Mouse (Mus musculus) kidney, postnatal 4 days (tissue): ENCODE measurements around the gene Snd1.

Experiments used
- DNase-seq, 2 experiments: peaks; one replicate each; pipeline ENCODE4 v3.0.0; 2021; ENCODE audit warnings: mixed read lengths in 2 of 2

The Snd1 gene

DNA sequence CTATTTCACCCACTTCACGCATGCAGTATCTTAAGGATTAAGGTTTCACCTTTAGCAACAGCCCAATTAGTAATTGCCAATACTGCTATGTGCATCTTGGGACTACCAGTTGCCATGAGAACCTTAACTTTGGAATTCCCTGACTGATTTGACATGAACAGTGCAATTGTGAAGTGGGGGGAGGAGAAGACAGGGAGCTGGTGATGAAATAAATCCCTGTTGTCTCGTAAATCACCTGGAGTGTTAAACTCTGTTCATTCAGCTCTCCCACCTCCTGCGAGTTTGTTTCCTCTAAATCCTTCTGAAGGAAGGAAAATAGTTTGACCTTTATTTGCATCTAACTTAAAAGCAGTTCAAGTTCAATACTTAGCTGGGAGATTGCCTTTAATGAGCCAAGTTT lies 286.8 kb downstream of the Snd1 start:
- DNase-seq = no peak

DNA sequence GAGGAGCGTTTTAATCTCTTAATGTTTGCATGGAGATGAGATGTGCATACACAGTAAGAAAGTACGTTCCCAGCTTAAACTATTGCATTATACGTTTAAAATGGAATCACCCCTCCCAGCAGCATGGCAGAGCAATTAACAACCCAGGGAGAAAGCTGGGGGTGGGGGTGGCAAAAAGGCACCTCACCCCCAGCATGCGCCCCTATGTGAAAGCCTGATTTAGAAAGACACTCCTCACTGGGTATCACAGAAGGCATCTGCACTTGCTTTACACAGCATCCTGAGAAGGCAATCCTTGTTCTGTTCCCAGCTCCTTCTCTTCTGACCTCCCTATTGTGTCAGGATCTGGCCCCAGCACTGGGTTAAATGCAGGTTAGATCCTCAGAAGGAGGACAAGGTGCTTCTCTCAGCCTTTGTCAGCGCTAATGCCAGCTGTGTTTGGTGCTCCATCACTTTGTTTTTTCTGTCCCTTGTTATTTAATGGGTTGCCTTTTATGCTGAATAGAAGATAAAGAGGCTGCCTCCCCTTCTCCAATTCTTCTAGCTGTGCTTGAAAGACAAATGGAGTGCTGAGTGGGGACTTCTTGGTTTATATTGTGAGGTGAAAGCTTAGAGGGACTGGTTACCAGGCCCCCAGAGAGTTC lies 287.3 kb downstream of the Snd1 start:
- DNase-seq = no peak

DNA sequence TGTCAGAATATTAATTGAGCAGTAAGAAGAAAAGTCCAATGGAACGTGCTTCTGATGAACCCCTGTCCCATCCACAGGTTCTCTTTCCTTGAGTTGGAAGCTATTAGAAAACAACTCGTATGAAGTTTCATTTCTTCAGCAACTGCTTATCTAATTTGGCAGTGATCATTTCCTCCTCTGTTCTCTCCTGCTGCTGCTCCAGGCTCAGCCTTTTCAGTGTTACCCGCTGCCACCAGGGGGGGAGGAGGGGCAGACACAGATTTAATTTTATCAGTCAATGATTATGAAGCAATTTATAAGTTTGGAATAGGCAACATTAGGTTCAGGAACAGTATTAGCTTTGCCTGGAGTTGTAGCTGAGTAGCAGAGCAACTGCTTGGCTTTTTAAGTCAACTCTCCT lies 291.7 kb downstream of the Snd1 start:
- no peak for DNase-seq

DNA sequence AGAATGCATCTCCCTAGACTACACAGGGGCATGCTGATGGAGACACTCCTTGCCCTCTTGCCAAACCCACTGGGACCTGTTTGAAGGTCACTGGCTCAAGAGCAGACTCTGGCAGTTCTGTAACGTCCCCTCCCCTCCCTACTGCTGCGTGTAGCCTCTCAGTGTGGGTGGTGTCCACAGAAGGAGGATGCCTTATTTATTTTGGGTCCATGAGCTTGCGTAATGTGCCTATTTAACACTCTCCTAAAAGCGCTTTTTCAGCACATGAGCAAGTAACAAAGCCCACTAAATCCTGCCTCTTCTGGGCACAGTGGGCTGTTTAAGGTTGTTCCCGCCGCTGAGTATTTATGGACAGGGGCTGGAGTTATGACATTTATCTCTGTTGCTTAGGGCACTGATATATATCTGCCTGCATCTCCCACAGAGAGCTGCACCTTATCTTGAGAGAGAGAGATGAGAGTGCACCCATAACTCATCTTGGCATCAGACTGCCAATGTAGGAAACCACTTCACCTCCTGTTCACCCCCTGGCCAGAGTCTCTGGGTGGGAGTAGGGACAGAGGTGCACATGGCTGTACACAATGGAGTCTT lies 293.0 kb downstream of the Snd1 start:
- no peak for DNase-seq

DNA sequence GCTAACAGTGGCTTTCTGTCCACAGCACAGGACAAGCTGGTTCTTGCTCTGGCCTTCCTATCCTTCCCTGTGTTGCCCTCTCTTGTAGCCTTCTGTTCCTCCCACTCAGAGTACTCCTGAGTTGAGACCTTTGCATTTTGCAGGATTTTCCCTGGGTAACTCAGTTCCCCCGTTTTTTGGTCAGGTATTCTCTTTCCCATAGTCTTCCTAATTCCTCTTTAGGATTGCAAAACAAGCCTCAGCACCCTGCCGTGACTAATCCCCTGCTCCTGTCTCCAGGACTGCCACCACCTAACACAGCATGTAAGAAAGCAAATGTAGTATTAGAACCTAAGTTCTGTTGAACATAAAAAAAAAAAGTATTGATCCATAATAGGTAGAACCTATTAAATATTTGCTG lies 296.4 kb downstream of the Snd1 start:
- DNase-seq = no peak

DNA sequence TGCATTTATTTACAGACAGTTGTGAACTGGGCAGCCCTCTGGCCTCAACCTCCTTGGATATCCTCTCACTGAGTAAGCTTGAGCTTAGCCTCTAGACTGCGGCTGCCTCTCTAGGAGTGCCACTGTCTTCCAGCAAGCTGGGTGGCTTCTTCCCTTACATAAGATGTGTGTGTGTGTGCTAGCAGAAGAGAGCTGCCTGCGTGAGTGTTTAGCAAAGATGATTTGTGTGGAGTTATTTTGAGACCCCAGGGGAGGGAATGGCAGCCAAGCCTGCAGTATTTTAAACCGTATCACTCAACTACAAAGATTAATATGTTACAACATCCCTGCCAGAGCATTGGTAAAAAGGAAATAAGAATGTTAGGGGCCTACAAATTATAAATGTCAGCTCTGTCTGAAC lies 306.8 kb downstream of the Snd1 start:
- peak; percentile 43 to 55 for DNase-seq

DNA sequence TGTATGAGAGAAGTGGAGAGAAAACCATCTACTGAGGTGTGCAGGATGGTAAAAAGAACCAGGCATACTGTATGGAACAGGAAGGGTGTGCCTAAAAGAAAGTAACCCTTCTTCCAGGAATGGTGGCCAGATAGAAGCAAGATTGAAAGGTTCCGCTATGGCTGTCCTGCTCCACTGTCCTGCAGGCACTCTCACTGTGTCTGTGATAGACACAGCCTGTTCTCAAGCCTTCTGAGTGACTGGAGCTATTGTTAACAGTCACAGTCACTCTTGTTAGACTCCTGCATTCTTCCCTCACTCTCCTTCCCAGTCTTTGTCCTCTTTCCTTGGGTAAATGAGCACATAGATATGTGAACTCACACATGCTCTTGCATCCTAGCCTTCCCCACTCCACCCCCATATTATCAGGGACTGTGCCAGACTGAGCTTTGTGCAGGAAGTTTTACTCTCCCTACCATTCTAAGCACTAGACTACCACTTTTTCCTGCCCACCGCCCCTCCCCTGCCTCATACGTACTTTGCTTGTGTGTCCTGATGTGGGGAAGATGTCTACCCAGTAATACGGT lies 308.2 kb downstream of the Snd1 start:
- no peak for DNase-seq

DNA sequence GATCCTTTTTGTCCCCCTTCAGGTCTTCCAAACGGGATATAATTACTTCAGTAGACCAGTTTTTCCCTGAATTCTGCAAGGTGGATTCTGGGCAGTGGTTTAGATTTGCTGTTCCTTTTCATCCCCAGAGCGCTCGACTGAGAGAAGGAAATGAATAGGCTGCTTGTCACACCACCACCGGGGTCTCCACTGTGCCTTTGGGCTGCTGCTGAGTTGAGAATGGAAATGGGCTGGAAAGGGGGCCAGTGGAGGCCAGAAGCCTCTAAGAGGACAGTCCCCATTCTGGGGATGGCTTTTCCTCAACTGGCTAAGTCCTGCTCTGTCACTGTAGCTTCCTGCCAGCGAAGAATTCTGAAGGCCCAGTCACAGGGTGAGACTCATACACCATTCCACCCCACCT lies 309.0 kb downstream of the Snd1 start:
- DNase-seq = no peak

DNA sequence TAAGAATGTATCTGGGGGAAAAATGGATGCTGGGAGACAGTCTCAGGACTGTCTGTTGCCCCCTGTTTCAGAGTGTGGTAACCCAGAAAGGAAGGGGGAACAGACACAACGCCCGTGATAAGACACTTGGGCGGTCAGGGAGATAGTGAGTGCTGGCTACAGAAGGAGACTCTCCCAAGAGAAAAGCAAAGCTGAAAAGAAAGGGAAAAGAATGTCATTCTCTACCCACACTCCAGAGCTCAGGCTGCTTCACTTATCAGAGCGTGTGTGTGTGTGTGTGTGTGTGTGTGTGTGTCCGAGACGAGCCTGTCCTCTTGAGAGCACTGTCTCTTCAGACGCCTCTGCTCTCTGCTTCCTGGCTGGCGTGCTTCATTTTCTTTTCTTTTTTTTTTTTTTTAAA lies 310.8 kb downstream of the Snd1 start:
- no peak for DNase-seq

DNA sequence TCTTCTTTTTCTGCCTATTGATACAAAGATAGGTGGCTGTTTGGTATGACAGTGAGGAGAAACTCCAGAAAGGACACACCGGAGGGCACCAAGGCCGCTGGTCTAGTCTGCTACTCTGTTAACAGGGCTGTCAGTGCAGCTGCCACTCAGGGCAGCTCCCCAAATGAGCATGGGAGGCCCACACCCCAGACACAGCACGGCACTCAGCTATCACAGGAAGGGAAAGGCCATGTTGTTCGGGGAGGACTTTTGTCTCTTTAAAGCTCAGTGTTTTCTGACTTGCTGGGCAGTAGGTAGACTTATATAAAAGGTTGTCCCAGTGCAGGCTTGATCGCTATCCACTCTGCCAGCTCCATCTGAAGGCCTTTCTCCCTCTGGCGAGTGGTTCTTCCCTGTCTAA lies 312.2 kb downstream of the Snd1 start:
- peak in 1 of 2 experiments; percentile 19 for DNase-seq

DNA sequence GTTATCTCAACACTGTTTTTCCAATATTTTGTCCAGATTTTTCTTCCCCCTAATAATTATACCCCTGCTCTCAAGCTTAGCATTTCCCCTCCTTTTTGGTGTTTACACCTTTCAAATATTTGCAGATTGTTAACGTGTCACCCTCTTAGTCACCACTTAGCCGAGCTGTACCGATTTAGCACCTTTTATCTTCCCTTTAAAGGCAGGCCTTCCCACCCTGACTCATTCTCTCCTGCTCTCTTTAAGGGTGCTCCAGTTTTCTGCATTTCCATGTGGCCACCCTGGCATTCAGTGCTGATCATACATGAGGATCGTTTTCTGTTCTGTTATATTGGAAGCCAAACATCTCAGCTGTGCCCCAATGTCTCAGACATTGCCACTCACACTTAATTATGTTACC lies 314.7 kb downstream of the Snd1 start:
- DNase-seq = no peak

DNA sequence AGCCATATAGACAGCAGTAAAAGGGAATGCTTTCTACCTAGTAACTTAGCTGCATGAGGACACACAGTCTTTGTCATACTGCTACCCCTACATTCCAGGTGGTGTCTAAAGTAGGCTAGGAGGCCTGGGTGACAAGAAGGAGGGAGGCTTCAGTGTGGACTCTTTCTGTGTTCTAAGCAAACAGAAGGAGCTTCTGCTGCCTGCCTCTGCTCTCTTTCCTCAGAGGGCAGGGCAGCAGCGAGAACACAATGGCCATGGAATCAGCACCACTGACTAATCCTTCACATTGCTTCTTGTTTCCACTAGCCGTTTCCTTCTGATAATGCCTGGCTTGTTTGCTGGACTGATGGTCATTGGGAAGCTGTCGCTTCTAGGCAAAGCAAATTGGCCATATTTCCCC lies 316.2 kb downstream of the Snd1 start:
- DNase-seq = no peak

DNA sequence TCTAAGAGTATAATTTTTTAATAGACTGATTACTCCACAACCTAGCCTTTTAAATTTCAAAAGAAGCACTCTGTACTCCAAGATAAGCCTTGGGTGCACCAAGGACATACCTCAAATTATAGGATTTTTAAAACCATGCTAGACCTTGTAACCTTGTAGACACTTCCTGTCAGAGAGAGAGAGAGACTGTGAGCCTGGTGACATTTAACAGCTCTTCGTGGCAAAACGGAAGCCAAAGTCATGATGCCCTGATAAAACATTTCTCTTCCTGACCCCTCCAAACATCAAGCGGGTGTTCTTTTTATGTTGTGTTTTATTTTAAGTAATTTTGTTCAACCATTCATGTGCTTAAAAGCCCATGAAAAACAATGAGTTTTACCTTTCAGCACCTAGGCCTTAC lies 316.9 kb downstream of the Snd1 start:
- no peak for DNase-seq

DNA sequence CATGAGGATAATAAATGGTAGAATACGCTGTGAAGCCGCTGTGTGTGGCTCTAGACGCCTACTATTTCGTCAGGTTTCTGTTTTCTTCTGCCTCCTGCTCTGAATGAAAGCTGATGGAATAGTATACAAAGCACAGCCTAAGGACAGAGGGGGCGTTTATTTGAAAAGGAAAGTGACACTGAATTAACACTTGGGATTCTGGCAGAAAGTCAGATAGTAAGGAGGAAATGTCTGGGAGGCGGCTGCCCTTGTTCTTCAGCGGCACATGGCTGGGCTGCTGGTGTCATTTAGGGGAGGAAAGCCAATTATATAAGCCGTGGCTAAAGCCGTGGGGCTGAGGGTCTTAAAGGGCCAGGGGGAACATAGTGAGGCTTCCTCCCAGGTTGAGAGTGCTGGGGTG lies 320.4 kb downstream of the Snd1 start:
- no peak for DNase-seq

DNA sequence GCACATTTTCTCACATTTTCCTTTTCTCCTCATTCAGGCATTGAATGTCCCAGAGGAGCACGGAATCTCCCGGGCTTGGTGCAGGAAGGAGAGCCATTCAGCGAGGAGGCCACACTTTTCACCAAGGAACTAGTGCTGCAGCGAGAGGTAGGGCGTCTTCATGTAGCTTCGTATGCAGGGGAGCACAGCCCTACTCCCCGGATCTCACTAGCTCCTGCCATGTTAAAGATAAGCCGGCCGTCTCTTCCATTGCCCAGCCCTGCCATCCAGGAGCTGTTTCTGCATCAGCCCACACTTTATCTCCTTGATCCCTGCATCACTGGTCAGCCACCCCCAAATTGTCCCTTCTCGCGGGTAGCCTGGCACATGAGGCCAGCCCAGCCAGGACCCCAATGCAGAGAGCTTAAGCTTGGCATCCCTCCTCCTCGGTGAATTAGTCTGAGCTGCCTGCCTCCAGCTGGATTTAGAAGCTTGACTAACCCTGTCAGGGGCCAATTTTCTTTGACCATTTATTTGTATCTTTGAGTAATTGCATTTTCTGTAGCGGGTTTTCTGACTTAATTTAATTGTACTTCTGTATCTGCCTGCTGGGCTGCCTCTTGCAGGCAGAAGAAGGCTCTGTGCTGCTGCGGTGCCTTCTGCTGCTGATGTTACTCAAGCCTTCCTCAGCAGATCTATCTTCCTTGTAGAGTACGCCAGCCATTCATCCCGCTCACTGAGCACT lies 321.0 kb downstream of the Snd1 start:
- DNase-seq = no peak

DNA sequence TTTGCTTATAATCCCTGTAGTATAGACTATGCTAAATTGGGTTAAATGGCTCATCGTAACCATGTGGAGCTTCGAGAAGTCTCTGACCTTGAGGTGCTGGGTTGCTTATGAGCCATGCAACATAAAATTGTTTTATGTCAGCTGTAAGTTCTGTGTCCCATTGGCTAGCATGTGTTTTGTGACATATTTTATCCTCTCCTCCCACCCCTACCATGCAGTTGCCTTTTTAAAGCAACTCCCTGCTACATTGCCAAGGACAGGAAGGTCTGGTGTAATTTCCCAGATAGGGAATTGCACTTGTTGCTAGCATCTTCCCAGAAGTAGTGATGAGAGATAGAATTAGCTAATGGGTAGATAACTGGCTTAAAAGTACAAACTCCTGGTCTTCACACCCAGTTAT lies 324.9 kb downstream of the Snd1 start:
- no peak for DNase-seq

DNA sequence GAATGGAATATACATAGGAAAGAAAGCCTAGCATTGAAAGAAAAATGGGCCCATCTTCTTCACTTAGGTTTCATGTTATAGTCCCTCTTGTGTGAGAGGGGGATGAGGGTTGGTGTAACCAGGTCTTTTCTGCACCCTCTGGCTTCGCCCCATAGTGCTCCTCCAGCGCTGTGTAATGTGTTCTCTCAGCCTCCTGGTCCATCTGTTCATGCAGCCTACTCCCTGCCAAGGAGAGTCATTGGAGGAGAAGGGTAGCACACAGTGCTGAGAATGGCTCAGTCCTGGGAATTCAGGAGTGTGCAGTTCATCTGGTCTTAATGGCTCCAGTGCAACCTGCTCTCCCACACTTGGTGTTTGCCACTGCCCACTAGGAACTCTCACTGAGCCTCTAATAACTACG lies 326.0 kb downstream of the Snd1 start:
- no peak for DNase-seq

DNA sequence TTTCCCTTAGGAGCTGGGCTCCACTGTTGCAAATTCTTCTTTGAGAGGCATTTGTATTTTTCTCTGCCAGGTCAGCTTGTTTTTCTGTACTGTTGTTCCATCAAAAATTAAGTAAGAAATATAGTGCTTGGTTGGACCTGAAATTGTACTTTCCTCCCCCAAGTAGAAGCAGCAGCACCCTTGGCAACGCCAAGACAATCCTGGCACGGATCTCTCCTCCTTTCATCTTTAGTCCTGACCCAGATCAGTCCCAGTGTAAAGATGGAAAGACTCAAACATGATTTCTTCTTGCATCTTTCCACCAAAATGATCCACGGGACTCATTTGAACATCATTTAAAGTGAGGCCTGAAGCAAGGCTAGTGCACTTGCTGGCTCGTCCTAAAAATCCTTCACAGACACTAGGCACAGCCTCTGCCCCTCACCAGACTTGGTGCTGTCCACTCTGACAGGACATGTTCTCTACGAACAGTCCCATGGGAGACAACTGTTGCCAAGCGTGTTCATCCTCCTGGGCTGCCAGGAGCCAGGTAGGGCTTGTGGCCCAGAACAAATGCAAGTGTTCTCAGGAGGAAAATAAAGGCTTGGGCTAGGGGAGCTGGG lies 328.8 kb downstream of the Snd1 start:
- DNase-seq = no peak

DNA sequence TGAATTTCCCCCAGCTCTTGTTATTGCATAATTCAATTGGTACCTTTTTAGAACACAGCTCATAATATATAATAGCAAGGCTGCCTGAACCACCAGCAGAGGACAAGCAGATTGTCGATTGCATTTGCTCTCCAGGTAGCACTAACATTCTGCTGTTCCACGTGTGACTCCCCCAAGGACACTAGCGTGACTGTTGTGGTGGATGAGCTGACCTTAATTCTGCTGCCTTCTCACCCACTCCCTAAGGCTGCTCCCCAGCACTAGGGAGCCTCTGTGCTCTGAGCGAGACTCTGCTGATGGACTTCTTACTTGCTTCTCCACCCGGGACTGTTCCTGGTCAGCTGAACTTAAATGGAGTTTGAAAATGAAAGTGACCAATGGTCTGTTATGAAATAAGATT lies 329.8 kb downstream of the Snd1 start:
- no peak for DNase-seq

DNA sequence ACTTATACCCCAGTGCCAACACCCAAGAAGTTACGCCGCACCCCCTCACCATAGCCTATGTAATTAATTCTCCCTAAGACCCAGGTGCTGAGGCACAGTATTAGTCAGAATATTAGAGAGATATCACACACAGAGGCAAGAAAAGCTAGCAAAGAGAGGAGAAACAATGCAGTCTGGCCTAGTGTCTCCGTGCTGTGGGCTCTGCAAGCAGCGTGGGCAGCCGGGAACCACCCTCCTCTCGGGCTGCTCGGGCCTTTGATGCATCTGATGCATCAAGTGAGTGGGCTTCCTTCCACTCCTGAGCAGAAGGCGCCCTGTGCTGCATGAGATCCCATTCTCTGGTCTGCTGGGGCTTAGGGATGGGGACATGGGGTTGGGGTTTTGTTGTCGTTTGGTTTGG lies 338.1 kb downstream of the Snd1 start:
- DNase-seq = no peak

DNA sequence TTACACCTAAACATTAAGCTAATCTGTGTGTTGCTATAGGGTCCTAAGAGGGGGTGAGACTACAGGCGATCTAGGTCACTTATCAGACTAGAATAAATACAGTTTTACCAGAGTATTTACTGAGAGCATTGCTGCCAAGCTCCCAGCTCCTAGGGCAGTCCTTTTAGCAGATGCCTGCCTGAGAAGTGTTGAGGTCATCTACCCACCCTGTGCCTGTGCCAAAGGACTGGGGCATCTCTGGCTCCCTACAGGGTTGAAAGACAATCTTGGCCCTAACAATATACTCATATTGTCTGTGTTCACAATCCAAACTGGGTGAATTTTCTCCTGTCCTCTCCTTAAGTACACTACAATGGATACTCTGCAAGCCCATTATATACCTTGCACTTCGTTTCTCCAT lies 340.0 kb downstream of the Snd1 start:
- DNase-seq = no peak

DNA sequence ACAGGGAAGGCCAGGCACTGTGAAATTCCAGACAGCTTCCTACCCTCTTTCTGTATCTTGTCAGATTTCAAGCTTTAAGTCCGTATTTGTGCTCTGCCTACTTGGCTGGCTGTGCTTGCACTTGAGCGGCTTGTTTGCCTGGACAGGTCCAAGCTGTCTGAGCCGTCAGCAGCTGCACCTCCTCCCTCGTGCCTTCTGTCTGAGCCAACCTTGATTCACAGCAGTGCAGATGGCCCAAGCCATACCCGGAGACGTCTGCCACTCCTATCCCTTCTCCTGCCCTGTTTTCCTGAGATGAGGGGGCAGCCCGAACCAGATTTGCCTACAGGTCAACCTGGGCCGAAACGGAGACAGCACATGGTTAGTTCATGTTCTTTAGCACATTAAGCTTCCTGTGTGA lies 342.1 kb downstream of the Snd1 start:
- DNase-seq = peak; percentile 16 to 38

DNA sequence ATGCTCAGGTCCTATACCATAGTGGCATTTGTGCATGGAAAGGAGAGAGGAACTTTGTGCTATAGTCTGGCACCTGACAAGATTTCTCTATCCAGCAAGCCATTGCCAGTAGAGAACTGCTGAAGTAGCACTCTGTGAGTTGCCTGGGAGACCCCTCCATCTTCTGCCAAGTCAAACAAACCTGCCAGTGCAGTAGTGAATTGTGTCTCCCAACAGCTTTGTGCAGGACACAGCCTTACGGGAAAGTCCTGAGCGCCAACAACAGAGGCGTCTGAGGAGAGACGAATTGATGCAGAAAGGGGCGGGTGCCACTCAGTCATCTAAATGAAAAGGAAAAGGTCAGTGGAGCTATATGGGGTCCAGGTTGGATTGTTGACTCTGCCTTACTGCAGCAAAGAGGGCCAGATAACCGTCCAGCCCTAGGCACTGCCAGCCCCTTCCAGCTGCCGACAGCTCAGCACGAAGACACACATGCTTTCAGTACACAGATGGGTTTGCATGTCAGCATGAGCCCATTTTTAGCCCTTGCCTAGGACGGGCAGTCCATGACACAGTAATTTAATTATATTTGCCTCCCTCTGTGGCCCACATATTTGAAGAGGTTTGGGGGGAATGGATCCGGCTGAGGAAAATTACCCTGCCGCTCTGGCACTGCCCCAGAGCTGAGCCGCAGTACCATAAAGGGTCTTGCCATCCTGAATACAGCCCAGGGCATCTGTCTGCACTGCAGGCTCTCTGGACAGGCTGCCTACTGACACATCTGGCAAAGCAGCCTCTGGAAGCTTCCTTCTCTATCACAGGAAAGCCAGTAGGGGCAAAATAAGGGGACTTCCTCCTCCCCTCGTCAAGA lies 344.8 kb downstream of the Snd1 start:
- DNase-seq = no peak
